Mouse (Mus musculus) cerebellum, postnatal 14 days (tissue): ENCODE results near the gene Gm20518.

Source experiments
- DNase-seq, 2 experiments: peaks; one replicate each; pipeline ENCODE4 v3.0.0; 2021; ENCODE audit warnings: mixed read lengths in 2 of 2

The Gm20518 gene

DNA sequence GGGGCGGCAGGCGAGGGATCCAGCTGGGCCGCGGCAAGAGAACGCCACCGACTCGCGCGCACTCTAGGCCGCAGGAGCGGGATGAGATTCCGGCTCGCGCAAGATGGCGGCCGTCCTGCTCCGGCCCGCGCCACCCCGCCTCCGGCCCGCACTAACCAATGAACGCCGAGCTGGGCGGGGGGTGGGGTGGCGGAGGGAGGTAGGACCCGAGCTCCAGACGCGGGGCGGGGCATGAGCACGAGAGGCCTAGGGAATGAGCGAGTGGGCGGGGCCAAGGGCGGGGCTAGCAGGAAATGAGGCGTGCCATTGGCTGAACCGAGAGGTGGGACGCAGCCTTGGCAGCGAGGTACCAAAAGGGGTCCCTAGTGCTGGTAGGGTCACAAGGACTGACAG, at the start of gene Gm20518:
Gene Gm20518 (minus strand): TSS at position 105 of the 393 bp plus-strand sequence.
- peak; percentile 100 for DNase-seq

DNA sequence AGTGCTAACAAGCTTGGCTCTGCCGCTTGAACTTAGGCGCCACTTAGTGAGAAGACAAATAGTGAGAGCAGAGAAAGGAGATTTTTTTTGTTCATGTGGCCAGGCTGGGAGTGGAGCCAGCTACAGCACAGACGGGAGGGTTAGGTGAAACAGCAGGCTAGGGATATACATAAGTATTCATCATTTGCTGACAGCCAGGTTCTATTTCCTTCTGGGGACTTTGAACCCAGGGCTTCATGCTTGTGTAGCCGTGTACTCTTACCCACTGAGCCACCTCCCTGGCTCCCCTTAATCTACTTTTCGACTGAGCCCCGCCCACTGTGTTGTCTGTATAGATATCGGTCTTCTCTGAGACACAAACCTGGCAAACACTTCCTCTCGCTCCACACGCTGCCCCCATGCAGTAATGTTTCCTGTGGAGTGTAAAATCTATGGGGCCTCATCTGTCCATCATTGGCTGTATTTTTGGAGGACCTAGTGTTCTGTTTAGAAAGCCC, 47.8 kb upstream of the Gm20518 start:
- DNase-seq: no peak

- DNase-seq: peak; percentile 68 to 75
Measured at GRCm38 (mm10) chr16:17938821-17939220, 47.4 kb upstream of the Gm20518 start.

DNA sequence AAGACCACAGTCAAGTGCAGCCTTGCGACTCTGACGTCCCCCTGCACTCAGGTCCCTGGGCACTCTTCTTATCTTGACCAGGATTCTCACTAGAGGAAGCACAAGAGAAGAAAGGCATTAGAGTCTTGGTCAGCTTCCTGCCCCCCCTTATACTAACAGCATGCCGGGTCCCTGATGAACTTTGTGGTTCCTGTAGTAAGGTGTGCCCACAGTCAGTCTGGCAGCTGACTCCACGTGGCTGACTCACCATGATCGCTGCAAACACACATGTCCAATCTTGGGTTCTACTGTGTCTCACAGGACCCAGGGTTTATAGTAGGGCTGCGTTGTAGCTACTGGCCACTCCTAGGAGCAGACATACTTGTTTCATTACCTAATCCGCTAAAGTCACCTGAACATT, 46.7 kb upstream of the Gm20518 start:
- DNase-seq: no peak

DNA sequence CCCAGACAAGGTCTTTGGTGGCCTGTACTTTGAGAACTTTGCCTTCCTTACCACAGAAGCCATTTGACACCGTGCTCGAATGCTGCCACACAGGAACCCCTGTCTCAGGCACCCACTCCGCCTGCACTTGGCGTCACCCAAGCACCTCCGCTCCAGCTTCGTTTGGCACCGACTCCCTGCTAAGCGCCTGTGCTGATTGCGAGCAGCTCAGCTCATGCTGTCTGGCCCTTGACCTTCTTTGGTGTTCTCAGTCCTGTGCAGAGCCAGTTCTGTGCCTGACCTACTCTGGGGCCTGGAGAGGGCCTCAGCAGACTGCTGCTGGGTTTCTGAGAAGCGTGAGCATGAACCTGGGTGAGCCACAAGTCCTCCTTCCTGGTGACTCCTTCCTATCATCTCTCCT, 45.3 kb upstream of the Gm20518 start:
- DNase-seq: no peak

GRCm38 (mm10) chr16:17934445-17934910, 43.0 kb upstream of the Gm20518 start:
- no peak for DNase-seq

- DNase-seq: no peak
Measured at GRCm38 (mm10) chr16:17933594-17934444, 42.3 kb upstream of the Gm20518 start.

DNA sequence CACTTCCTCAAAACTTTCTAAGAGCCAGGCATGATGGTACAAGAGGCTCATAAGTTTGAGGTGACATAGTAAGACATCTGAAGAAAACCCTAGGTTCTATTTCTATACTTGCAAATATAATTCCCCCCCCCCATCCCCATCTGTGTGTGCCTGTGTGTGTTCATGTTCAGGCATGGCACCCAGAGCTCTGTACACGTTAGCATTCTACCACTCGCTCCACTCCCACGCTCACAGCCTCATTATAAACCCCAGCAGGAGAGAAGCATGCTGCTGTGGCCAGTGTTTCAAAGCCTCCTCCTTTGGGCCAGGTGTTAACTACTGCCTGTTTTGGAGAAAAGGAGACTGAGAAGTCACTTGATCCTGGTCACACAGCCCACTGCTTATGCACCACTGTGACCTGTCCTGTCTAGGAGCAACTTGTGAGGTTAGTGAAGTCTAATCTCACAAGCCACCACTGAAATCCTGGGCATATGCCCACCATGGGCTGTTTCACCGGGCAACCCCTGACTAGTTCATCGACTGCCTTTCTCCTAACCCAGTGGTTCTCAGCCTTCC, 40.5 kb upstream of the Gm20518 start:
- DNase-seq: no peak

GRCm38 (mm10) chr16:17929631-17930030, 38.2 kb upstream of the Gm20518 start:
- peak; percentile 38 to 40 for DNase-seq

GRCm38 (mm10) chr16:17929211-17929610, 37.7 kb upstream of the Gm20518 start:
- peak in 1 of 2 experiments; percentile 48 for DNase-seq

DNA sequence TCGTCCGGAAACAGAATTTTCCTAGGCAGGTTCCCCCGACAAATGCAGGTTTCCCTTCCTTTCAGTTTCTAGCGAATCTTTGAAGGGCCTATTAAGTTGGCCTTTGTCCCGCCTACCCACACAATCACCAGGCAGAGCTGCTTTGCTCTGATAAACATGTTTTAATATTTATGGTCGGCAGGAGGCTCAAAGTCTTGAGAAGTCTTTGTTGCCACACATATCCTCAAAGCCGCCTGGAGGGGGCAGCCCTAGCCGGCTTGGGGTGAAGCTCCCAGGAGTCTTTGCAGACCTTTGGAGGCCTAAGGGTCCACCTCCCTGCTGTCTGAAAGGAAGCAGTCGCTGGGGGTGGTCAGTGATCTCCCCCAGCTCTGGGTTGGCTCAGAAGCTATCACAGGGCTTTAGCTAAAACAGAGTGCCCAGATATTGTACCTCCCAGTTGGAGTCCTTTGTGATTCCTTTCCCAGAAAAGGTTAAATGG, 37.2 kb upstream of the Gm20518 start:
- peak; percentile 55 to 71 for DNase-seq

- peak; percentile 68 to 75 for DNase-seq
Measured at GRCm38 (mm10) chr16:17928087-17928580, 36.7 kb upstream of the Gm20518 start, which contains the start of gene Slc25a1. Gene Slc25a1, minus strand, starts transcription at chr16:17928219.

DNA sequence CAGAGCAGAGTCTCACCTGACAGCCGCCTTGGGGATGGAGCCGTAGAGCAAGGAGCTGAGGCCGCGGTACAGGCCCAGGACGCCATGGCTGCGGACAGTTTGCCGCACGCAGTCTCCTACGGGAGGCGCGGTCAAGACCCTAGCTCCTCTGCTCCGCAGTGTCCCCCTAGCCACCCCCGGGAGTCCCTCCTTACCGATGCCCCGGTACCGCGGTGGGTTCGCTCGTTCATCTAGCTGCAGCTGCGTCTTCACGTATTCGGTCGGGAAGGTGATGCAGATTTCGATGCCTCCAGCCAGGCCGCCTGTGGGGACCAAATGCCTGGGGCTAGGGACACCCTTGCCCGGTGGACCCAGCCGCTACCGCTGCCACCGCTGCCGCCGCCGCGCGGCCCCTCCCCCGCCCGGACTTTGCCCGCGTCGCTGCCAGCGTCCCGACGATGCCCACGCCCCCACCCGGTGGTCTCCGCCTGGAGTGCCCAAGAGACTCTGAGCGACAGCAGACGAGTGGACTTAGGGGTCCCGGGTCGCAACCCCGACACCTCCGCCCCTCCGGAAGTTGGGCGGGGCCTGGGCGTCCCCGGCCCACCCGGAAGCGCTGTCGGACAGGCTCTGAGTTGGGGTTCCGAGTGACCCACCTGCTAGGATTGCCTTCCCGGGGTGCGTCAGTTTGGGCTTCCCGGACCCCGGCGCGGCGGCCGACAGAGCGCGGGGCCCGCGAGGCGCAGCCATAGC, 36.0 kb upstream of the Gm20518 start:
- peak; percentile 44 to 57 for DNase-seq

GRCm38 (mm10) chr16:17922163-17922538, 30.7 kb upstream of the Gm20518 start:
- peak in 1 of 2 experiments; percentile 71 for DNase-seq

DNA sequence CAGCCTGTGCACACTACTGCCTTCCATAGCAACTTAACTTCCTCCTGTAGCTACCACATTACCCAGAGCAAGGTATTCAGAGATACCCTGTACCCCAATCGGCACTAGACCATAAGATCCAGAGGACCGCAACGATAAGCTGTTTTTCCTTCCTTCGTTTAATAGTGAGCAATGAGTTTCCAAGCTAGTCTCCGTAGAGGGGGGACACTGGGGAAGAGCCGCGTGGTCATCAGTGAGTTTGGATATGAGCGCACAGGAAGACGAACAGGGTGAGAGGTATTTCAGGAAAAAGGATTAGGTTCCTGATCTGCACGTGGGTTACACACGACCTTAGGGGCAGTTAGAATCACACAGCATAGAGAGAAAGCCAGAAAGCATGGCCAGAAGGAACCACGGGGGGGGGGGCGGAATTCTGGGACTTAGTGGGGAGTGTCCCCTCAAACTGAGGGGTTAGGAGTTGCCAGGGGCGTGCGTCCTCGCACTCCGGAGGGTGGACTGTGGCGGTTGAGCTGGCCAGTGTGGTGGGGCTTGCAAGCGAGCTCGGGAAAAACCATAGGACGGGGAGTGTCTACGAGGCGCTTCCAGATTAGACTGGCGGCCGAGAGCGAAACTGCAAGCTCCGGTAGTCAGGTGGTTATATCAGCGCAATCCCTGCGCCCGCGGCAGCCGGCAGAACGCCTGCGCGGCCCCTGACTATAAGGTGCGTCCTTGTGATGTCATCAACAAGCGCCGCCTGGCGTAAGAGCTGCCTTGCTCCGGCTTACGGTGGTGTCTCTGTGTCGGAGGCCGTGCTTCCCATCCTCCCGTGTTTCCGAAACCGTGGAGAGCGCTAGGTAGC, 30.1 kb upstream of the Gm20518 start:
- peak; percentile 98 for DNase-seq

DNA sequence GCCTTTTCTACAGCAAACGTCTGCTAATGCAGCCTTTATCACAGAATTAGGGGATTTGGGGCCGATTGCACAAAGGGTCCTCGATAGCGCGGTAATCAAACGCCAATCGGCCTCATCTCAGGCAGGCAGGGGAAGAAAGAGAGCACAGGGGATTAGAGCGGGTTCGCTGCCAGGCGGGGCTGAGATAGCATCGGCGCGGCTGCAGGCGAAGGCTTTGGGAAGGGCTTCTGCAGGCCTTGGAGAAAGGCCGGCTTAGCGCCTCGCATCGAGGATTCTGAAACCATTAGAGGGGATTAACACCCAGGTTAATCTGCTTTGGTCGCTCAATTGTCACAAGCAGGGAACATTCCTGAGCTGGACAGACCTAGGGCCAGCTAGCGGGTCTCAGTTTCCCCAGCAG, 29.1 kb upstream of the Gm20518 start:
- no peak for DNase-seq

DNA sequence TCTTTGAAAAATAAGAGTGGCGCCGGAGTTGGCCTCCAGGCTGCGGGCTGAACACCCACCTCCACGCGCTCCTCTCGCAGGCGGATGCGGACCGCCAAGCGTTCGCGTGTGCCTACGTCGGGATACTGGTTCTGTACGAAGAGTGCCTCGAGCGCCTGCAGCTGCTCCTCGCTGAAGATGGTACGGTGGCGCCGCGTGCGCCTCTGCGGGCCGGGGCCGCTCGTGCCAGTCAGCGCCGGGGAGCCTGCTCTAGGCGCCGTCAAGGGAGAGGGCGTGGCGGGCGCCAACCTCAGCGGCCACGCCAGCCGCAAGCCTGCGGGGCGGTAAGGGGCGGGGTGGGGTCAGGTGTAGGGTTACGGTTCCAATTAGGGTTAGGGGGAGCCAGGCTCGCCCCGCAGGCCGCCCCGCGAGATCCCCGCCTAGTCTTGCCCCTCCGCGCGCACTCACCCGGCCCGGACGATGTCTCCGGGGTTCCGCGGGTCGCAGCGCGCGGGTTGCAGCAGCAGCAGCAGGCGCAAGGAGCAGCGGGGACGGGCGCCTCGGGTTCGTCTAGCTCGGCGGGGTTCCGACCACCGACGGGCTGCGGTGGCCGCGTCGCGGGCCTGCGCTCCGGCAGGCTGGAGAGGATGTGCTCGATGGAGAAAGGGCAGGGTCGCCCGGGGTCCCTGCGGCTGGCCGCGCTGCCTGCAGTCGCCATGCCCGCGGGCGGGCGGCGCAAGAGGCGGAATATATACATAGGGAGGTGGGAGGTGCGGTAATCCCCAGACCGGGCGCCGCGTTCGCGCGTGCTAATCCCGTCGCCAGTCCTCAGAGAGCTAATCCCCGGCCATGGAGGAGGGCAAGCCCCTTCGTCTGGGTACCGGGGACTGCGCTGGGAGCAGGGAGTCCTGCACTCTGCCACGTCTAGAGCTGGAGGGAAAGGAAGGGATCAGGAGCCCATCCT, 23.1 kb upstream of the Gm20518 start, which contains the start of gene Gsc2:
Gene Gsc2 (minus strand): TSS at position 753 of the 943 bp plus-strand sequence.
- DNase-seq: no peak

GRCm38 (mm10) chr16:17911052-17911595, 19.7 kb upstream of the Gm20518 start, which contains the start of gene Ess2:
Gene Ess2, minus strand, starts transcription at chr16:17911348.
- peak; percentile 89 to 93 for DNase-seq

GRCm38 (mm10) chr16:17898462-17898861, 7.0 kb upstream of the Gm20518 start, which contains the start of the genes Dgcr2 and Tssk2:
Gene Dgcr2, minus strand, starts transcription at chr16:17898562.
Gene Tssk2, plus strand, starts transcription at chr16:17898637.
- no peak for DNase-seq

DNA sequence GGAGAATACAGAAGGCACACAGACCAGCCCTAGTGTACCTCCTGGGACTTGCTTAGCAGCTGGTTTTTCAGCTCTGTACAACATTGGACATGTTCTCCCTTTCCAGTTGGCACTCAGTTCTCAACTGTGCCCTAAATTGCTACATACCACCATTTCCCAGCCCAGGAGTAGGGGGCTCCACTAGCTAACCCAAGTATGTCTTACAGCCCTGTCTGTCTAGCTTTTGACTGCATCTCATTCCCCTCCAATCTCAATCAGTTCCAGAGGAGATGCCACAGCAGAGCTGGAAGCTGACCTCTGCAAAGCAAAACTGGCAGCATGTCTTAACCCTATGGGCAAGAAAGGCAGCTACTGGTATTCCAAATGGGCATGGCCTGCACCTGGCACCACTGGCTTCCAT, 4.6 kb upstream of the Gm20518 start:
- no peak for DNase-seq
